13 mouse cellular contexts compared by ENCODE assay signal in genomic region chr17:4541020-4541743, GRCm38 (mm10).
A peak's percentile ranks its signal among the peaks of the same experiment; 100 is the strongest.
DNase-seq lines count a peak whose midpoint lies in the region; ATAC-seq and TF ChIP-seq lines count a peak whose summit lies in the region.
"Had no signal": no experiment of that assay in that cellular context is flagged by ENCODE, and none has a peak within 500 bp of the region (broad histone marks: within the 10 kb centered on the region; RNA-seq: fewer than 3 reads in every experiment).

No protein-coding gene starts in this region.

- no peaks in the 10 kb centered on the region for H3K27me3 ChIP-seq in forebrain, postnatal 0 days (ENCODE audit: insufficient read depth, low read length)
- 0 out of 2 replicates have a peak, but pooled peaks cover 3% of the 10 kb centered on the region for H3K27me3 ChIP-seq in neural tube, embryonic 13.5 days

- 23% methylated on average over 7 of the region's 7 CpGs for WGBS in forebrain, postnatal 0 days
- WGBS in neural tube, embryonic 13.5 days, result 24% methylated on average over 7 of the region's 7 CpGs

- H3K9ac ChIP-seq in forebrain, postnatal 0 days, result no peak overlapping the region
- no peak overlapping the region for H3K9ac ChIP-seq in neural tube, embryonic 13.5 days

- peak; percentile 18 for DNase-seq in layer of hippocampus, adult 11-12 months (ENCODE audit: low spot score)
- DNase-seq in layer of hippocampus, adult 9-10 months (ENCODE audit: low spot score), result no peak
- peak; percentile 32 for DNase-seq in forebrain, postnatal 0 days
- peak; percentile 17 to 23 for DNase-seq in layer of hippocampus, postnatal 14 days (ENCODE audit: low spot score in 2 of 2)
- DNase-seq in thymus, postnatal 4 days, result no peak
- no peak for DNase-seq in ovary, postnatal 14 days (ENCODE audit: low spot score)
- DNase-seq in lung, postnatal 14 days, result no peak
- DNase-seq: cerebellum, postnatal 14 days; gastrocnemius, postnatal 14 days; kidney, adult 2 months; lung, postnatal 10 days; thymus, postnatal 14 days had no signal

- H3K4me1 ChIP-seq in forebrain, postnatal 0 days (ENCODE audit: insufficient read depth), result no peaks in the 10 kb centered on the region
- H3K4me1 ChIP-seq in neural tube, embryonic 13.5 days (replicated peaks), result peaks cover 10% of the 10 kb centered on the region

- no peak for TF ChIP-seq CTCF in forebrain, postnatal 0 days (IDR thresholded peaks at IDR 0.05; ENCODE audit: low read depth)

- no peaks in the 10 kb centered on the region for H3K9me3 ChIP-seq in forebrain, postnatal 0 days (ENCODE audit: low read length)
- no peaks in the 10 kb centered on the region for H3K9me3 ChIP-seq in neural tube, embryonic 13.5 days

- no peaks in the 10 kb centered on the region for H3K36me3 ChIP-seq in forebrain, postnatal 0 days (ENCODE audit: insufficient read depth)
- H3K36me3 ChIP-seq in neural tube, embryonic 13.5 days, result no peaks in the 10 kb centered on the region

- H3K4me3 ChIP-seq in forebrain, postnatal 0 days (ENCODE audit: low read depth, low read length), result no peak overlapping the region
- H3K4me3 ChIP-seq in neural tube, embryonic 13.5 days, result no peak overlapping the region

- H3K27ac ChIP-seq in forebrain, postnatal 0 days (ENCODE audit: low read depth, low read length), result no peak overlapping the region
- H3K27ac ChIP-seq in neural tube, embryonic 13.5 days (replicated peaks), result peak overlapping the region; percentile 20

- ATAC-seq in forebrain, postnatal 0 days, result peak; percentile 83
- ATAC-seq in neural tube, embryonic 13.5 days (ENCODE audit: low read depth), result peak; percentile 82

- H3K4me2 ChIP-seq in forebrain, postnatal 0 days (ENCODE audit: low read depth), result no peak overlapping the region
- peak overlapping the region; percentile 3 for H3K4me2 ChIP-seq in neural tube, embryonic 13.5 days

Comparison
In these comparisons a context has a peak if more than half of its experiments do, and no peak if none do; other contexts are left out.
1. DNase-seq: peak in layer of hippocampus, adult 11-12 months (single experiment), forebrain, postnatal 0 days (single experiment) and layer of hippocampus, postnatal 14 days (2 of 2); none in layer of hippocampus, adult 9-10 months (single experiment), thymus, postnatal 4 days (single experiment), ovary, postnatal 14 days (single experiment) and lung, postnatal 14 days (single experiment).